Mouse (Mus musculus) thymus, adult 2 months (tissue): Measurements from ENCODE around the gene Fam89a. TPM values are rescaled to one million over a fixed set of nuclear protein-coding genes. Genes with fewer than 3 reads are reported as not detected.

ENCODE experiments used
- DNase-seq: peaks from one replicate; pipeline ENCODE4 v3.0.0; 2021
- H3K27ac ChIP-seq: fragments of 200-500 bp; 2 replicates; pipeline ENCODE4 v1.5.1; 2012; ENCODE audit warnings: low read length, control low read depth; ENCODE audit not compliant: control insufficient read depth, insufficient read depth
- H3K27me3 ChIP-seq: fragments of 200-500 bp; 2 replicates; pipeline ENCODE4 v1.6.1; 2012; ENCODE audit warnings: mild to moderate bottlenecking, low read length, moderate library complexity, mixed read lengths; ENCODE audit not compliant: control insufficient read depth, insufficient read depth
- H3K36me3 ChIP-seq: fragments of 200-500 bp; 2 replicates; pipeline ENCODE4 v1.6.1; 2012; ENCODE audit warnings: mild to moderate bottlenecking, low read length, moderate library complexity; ENCODE audit not compliant: control insufficient read depth, insufficient read depth
- H3K4me1 ChIP-seq: fragments of 200-500 bp; replicated peaks from 2 replicates; pipeline ENCODE4 v1.6.1; 2012; ENCODE audit warnings: low read length; ENCODE audit not compliant: control insufficient read depth, insufficient read depth
- H3K4me3 ChIP-seq: fragments of 200-500 bp; 2 replicates; pipeline ENCODE4 v1.5.1; 2012; ENCODE audit warnings: mild to moderate bottlenecking, low read length, control low read depth, moderate library complexity; ENCODE audit not compliant: control insufficient read depth, insufficient read depth
- CTCF ChIP-seq: fragments of 200-500 bp; IDR thresholded peaks from 2 replicates; pipeline ENCODE4 v1.5.1; 2012; ENCODE audit warnings: mild to moderate bottlenecking, control low read depth, low read length, moderate library complexity, borderline replicate concordance; ENCODE audit not compliant: control insufficient read depth, poor library complexity, insufficient read depth; ENCODE audit errors: extremely low read depth
- POLR2A ChIP-seq: fragments of 200-500 bp; IDR thresholded peaks from 2 replicates; pipeline ENCODE4 v1.6.1; 2012; ENCODE audit warnings: mild to moderate bottlenecking, low read length, control low read depth, moderate library complexity; ENCODE audit not compliant: control insufficient read depth, poor library complexity, insufficient read depth; ENCODE audit errors: extremely low read depth
- WGBS: fragments of 180-500 bp; shearing (Covaris S2); methylation state at CpG from one replicate; pipeline ENCODE4 v1.1.7; 2018; 5-methylcytosine and 5-hydroxymethylcytosine counted together
- polyA plus RNA-seq: library from polyadenylated mRNA; depleted of rRNA; stranded (reverse); fragments of >200 nt; gene quantifications from 2 replicates; pipeline ENCODE4 v1.2.3, GENCODE M21; 2012

The Fam89a gene
- polyA plus RNA-seq, 1 experiment = 15.5 TPM

GRCm38 (mm10) chr8:124739268-124739667 is 12.4 kb downstream of the Fam89a start:
- TF ChIP-seq CTCF = no peak
- no peak for TF ChIP-seq POLR2A
- peak; percentile 49 for DNase-seq
- Histone ChIP-seq H3K36me3 (no peaks in the 10 kb centered on the region; the same call in 1 of the 2 replicates), H3K27ac (no peak overlapping the region), H3K27me3 (no peaks in the 10 kb centered on the region), H3K4me1 (no peaks in the 10 kb centered on the region), H3K4me3 (no peak overlapping the region)
- WGBS = 87% methylated on average over 1 of the region's 1 CpGs

GRCm38 (mm10) chr8:124735371-124735911 is 16.2 kb downstream of the Fam89a start:
- Histone ChIP-seq H3K4me3 (no peak overlapping the region), H3K27me3 (no peaks in the 10 kb centered on the region), H3K4me1 (no peaks in the 10 kb centered on the region), H3K36me3 (peaks cover 33% of the 10 kb centered on the region), H3K27ac (no peak overlapping the region)
- no peak for DNase-seq
- no peak for TF ChIP-seq CTCF
- no peak for TF ChIP-seq POLR2A
- WGBS = 95% methylated on average over 3 of the region's 3 CpGs

GRCm38 (mm10) chr8:124732828-124733227 is 18.8 kb downstream of the Fam89a start:
- DNase-seq = no peak
- no peaks in the 10 kb centered on the region for H3K27me3 ChIP-seq
- H3K27ac ChIP-seq = no peak overlapping the region
- H3K36me3 ChIP-seq = peaks cover 34% of the 10 kb centered on the region
- no peak for TF ChIP-seq POLR2A
- WGBS = 83% methylated on average over 8 of the region's 8 CpGs
- H3K4me3 ChIP-seq = no peak overlapping the region
- no peaks in the 10 kb centered on the region for H3K4me1 ChIP-seq

GRCm38 (mm10) chr8:124724301-124724700 is 27.3 kb downstream of the Fam89a start:
- DNase-seq = no peak
- no peak for TF ChIP-seq POLR2A
- no peak for TF ChIP-seq CTCF
- no peaks in the 10 kb centered on the region for H3K27me3 ChIP-seq
- no peak overlapping the region for H3K4me3 ChIP-seq
- H3K4me1 ChIP-seq = peaks cover 17% of the 10 kb centered on the region
- 97% methylated on average over 7 of the region's 7 CpGs for WGBS
- H3K36me3 ChIP-seq = peaks cover 3% of the 10 kb centered on the region
- H3K27ac ChIP-seq = no peak overlapping the region

GRCm38 (mm10) chr8:124721862-124722515 is 29.6 kb downstream of the Fam89a start, which contains the start of the genes Ttc13 and Arv1:
Ttc13 (minus strand) TSS chr8:124721983.
Arv1 (plus strand) TSS chr8:124722139.
- H3K27ac ChIP-seq = no peak within 1 kb of the TSS
- H3K4me1 ChIP-seq = peaks cover 17% of the 10 kb centered on the region
- H3K4me3 ChIP-seq = peak within 1 kb of the TSS; percentile 86
- TF ChIP-seq POLR2A (peak; percentile 82), CTCF (peak; percentile 62; the same call in 1 of the 2 replicates)
- DNase-seq = peak; percentile 97
- H3K27me3 ChIP-seq = no peaks in the 10 kb centered on the region
- WGBS = under 1% methylated on average over 59 of the region's 59 CpGs
- no peaks in the 10 kb centered on the region; the same call in 1 of the 2 replicates for H3K36me3 ChIP-seq

GRCm38 (mm10) chr8:124720938-124721861 is 30.4 kb downstream of the Fam89a start:
- no peak for DNase-seq
- Histone ChIP-seq H3K4me3 (peak overlapping the region; percentile 56), H3K4me1 (peaks cover 17% of the 10 kb centered on the region), H3K27ac (no peak overlapping the region), H3K36me3 (no peaks in the 10 kb centered on the region; the same call in 1 of the 2 replicates), H3K27me3 (no peaks in the 10 kb centered on the region)
- TF ChIP-seq CTCF (no peak), POLR2A (no peak)
- 3% methylated on average over 31 of the region's 31 CpGs for WGBS
